Mouse (Mus musculus): ENCODE measurements around the gene Stx18.

Gene Stx18

GRCm38 (mm10) chr5:38078575-38078974, 40.0 kb downstream of the Stx18 start:
- no peak for DNase-seq (ENCODE audit: low spot score in 2 of 2)

- DNase-seq (ENCODE audit: low spot score in 2 of 2), result no peak
These were observed 41.9 kb downstream of the Stx18 start for GRCm38 (mm10) chr5:38080472-38080871.

DNA sequence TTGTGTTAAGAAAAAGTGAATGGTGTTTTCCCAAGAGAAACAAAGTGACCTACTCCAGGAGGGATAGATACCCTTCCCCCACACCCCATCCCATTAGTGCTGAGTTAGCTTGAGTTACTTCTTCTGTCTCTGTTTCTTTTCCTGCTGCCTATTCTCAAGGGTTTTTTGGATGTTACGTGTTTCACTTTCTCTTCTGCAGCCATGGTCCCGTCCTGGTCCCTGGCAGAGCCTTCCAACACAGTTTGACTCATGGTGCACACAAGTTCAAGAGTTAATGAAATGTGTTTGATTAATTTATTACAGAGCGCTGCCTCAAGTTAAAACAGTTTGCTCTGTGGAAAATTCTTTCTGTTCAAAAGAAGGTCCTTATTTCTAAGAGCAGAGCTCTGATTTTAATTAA, 44.0 kb downstream of the Stx18 start:
- peak in 1 of 2 experiments; percentile 8 for DNase-seq (ENCODE audit: low spot score in 2 of 2)

- DNase-seq (ENCODE audit: low spot score in 2 of 2), result no peak
These were observed 44.8 kb downstream of the Stx18 start for GRCm38 (mm10) chr5:38083362-38083761.

GRCm38 (mm10) chr5:38084616-38085015, 46.1 kb downstream of the Stx18 start:
- no peak for DNase-seq (ENCODE audit: low spot score in 2 of 2)

DNA sequence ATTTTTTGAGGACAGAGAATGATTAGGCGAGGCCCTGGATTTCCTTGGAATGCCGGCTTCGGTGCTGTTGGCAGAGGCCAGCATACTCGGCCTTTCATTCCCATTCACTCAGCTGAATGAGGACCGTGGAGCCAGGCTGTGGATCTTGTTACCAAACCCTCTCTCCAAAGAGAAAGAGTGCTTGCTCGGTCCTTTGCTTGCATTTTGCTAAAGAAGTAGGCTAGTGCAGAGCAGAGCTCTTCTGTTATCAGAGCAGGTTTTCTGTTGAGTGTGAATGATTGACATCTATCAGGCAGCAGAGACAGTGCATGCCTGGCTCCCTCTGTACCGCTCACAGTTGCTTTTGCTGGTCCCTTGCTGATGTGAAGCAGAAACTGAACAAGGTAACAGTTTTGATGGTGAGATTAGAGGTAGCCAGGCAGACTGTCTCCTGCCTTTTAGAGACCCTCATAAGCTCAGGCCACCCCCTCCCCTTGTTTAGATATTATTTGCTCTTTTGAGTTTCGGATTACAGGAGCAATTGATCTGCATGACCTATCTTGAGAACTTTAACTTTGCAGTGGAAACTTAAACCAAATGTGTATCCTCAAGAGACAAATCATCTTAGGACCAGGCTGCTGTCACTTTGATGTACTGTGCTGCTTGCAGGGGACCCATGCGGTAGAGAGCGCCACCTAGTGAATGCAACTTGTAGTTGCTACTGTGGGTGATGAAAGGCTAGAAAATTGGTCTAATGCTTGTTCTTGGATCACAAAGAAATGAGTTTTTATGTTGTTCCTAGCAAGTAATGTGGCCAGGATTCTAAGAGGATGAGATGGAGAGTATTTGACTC, 47.2 kb downstream of the Stx18 start:
- peak; percentile 64 to 79 for DNase-seq (ENCODE audit: low spot score in 2 of 2)

GRCm38 (mm10) chr5:38090111-38090510, 51.6 kb downstream of the Stx18 start:
- DNase-seq (ENCODE audit: low spot score in 2 of 2), result no peak

DNA sequence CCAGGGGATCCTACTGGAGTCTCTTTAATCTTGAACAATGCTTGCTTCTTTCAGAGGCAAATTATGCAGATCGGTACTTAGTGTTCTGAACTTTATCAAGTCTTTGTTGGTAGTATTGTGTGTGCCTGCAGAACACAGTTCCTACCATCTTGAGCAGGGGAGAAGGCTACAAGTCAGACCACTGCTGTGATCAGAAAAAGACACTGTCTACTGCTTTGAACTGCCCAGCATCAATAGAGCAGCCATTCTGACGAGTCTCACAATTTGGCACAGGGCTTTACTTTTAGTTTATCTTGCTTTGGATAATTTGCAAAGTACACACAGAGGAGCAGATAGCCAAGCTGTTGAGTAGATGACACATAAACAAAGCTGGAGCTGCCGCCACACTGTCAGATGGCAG, 52.0 kb downstream of the Stx18 start:
- DNase-seq (ENCODE audit: low spot score in 2 of 2), result no peak

- DNase-seq (ENCODE audit: low spot score in 2 of 2), result peak; percentile 50 to 54
These were observed 52.8 kb downstream of the Stx18 start for GRCm38 (mm10) chr5:38091046-38091965.

DNA sequence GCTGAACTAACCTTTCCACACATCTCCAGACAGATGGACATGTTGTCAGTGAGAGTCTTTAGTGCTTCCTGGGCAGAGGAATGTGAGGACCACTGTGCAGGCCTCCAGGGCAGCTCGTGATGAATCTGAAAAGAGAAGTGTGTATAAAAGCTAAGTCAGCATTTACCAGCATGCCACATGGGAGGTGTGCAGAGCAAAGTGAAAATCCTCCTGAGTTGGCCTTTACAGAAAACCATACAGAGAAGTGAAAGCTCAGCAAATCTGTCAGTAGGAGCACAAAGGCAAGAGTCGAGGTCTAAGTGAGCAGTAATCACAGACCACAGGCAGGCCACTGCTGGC, 53.4 kb downstream of the Stx18 start:
- no peak for DNase-seq (ENCODE audit: low spot score in 2 of 2)

DNA sequence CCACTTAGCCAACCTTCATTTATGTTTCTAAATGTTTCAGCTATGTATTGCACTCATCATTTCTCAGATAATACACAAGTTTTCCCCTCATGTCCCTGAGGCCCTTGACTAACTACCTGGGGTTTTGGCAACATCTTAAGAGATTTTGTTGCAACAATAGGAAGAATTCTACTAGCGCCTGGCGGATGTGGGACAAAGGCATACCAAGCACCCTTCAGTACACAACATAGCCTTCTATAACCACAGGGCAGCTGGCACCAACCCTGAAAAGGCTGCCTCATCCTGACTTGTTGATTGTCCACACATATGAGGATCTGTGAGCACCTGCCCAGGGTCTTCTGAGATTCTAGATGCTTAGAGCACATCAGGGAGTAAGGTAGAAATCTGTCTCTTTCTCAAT, 55.8 kb downstream of the Stx18 start:
- no peak for DNase-seq (ENCODE audit: low spot score in 2 of 2)

DNA sequence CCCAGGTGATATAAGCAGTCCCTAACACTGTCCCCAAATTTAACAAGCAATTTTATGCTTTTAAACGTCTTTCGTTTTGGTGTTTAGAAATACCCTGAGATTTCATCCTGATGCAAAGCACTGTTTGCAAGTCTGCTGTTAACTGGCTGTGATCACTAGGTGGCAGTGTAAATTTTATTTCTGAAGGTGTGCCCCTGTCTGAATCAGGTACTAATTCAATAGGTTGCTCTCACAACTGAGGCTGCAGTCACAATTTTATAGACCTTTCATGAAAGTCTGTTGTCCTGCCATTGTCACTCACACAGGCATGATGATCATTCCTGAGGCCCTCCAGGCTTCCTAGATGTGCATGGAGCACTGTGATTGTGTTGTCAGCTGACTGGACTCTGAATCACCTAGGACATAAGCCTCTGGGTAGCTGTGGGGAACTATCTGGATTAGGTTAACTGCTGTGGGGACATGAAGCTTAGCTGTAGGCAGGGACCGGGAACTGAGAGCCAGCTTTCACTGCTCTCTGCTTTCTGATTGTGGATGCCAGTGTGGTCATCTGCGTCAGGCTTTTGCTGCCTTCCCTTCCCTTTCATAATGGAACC, 59.1 kb downstream of the Stx18 start:
- DNase-seq (ENCODE audit: low spot score in 2 of 2), result no peak

DNA sequence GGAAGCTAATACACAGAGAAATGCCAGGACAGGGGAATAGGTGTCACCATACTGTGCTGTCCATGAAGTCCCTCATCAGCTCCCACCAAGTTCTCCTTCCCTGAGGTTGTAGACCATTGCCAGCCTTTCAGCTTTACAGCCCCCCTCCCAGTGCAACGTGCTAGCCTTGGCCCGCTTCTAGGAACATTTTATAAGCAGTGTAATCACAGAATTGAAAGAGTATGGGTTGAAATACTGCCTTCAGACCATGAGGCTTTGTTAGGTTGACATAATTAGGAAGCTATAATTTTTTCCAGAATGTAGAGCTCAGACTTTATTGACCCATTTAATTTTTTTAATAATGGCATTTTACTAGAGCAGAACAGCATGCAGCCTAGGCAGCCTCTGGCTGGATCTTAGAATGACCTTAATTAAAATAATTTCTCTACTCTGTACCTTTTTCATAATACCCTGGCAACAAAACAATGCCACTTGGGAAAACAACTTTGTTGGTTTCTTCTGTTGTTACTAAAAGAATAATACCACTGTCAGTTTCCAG, 60.7 kb downstream of the Stx18 start:
- DNase-seq (ENCODE audit: low spot score in 2 of 2), result no peak

DNA sequence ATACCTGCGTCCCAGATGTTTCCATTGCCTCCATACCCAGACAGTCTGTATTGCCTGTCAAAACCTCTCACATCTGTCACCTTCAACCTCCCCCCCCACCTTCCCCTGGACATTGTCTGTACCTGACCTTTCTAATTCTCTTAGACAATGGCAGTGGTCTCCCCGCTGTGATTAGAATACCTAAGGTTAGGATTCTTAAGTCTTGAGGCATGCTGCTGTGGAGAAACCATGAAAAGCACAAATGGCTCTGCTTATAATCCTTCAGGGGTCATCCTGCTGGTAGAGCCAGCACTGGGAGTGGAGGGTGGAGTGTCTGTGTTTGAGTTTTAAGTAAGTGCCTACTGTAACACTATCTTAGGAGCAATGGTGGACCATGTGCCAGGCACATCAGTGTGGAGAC, 64.4 kb downstream of the Stx18 start:
- DNase-seq (ENCODE audit: low spot score in 2 of 2), result no peak

GRCm38 (mm10) chr5:38106080-38106697, 67.6 kb downstream of the Stx18 start:
- no peak for DNase-seq (ENCODE audit: low spot score in 2 of 2)

- DNase-seq (ENCODE audit: low spot score in 2 of 2), result no peak
These were observed 68.3 kb downstream of the Stx18 start for GRCm38 (mm10) chr5:38106807-38107206.

DNA sequence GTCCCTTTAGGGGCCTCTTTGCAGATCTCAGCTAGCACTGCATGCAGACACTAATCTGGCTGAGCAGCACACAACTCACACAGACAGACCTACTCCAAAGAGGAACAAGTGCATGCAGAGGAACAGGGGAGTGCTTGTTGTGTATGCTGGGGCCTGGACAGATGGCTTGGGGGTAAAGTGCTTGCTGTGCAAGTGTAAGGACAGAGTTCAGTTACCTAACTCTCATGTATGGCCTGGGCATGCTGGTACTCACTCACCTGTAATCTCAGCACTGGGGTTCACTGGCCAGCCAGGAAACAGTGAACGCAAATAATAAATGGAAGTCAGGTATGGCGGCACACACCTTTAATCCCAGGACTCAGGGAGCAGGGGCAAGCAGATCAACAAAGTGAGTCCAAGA, 76.0 kb downstream of the Stx18 start:
- DNase-seq (ENCODE audit: low spot score in 2 of 2), result no peak

GRCm38 (mm10) chr5:38117056-38117455, 78.5 kb downstream of the Stx18 start:
- DNase-seq (ENCODE audit: low spot score in 2 of 2), result no peak

- DNase-seq (ENCODE audit: low spot score in 2 of 2), result no peak
These were observed 80.7 kb downstream of the Stx18 start for GRCm38 (mm10) chr5:38119268-38119667.

GRCm38 (mm10) chr5:38121699-38122098, 83.2 kb downstream of the Stx18 start:
- DNase-seq (ENCODE audit: low spot score in 2 of 2), result no peak

DNA sequence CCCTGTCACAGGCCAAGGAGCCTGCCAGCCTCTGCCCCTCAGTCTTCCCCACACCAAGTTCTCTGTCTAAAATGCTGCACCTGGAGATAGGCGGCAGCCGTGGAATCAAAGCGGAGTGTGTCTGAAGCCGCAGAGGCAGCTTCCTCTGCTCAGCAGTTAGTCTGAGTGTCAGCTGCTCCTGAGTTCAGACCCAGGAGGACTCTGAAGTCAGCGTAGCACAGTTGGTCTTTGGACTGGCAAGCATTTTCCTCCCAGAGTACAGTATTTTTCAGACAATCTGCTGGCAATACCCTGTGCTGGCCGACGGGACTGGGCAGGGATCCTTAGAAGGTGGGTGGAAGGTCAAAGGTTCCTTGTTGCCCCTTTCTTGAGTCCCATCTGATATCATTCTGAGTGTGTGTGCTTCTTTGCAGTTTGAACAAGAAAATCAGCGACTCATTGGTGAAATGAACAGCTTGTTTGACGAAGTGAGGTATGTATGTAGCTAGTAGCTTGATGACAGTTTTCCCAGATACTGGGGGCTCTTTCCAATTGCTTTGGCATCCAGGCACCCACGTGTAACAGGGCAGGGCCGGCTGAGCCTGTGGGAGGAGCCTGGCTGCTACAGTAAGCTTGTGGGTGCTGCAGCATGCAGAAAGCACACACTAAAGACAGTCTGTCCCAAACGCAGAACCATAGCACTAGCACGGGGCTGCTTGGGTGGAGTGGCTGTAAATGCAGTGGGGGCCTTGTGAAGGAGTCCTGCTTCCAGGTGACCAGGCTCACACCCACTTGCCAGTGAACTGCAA, 88.2 kb downstream of the Stx18 start:
- no peak for DNase-seq (ENCODE audit: low spot score in 2 of 2)

Data from right cerebral cortex, postnatal 10 days (tissue).